Mouse (Mus musculus): Measurements from ENCODE around the gene Kcnk13. TPM values are rescaled to one million over a fixed set of nuclear protein-coding genes. Genes with fewer than 3 reads are reported as not detected.
A peak's percentile ranks its signal among the peaks of the same experiment; 100 is the strongest.

Gene Kcnk13
- not detected for polyA plus RNA-seq (2017; shearing (Covaris generic))

DNA sequence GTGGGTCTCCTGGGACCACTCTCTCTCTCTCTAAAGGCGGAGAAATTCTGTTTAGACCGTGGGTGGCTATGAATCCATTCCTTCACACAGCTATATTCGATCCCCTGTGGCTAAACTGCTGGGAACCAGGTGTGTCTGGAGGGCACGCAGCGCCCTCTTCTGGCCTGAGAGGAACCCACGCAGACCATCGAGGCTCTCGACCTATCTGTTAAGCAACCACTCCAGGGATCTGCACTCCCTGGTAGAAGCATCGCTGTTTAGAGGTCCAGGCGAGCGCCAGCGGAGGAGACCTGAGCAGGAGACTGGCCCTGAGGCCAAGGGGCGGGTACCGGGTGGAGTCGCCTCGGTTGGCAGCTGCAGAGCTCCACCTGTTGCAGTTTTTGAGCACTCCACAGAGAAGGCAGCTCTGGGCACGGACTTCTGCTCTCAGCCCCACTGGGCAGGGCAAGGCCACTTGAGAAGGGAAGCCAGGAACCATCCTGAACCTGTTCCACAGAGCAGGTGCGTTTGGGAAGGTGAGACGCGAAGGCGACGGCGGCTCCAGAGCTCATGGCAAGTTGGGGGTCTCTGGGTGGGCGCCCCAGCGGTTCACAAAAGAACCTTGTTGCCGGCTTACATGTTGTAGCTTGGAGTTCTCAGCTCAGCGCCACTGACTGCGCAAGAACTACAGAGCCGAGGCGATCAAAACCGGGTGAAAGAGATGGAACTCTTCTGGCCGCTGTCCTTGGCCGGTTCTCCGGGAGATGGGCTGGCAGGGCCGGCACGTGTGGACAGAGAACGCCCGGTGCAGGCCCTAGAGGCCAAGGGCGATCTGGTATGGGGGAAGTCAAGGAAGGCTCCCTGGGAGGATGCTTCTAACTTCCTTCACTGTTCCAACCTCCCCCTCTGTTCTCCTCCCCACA, at the start of gene Kcnk13:
Gene Kcnk13 (plus strand): TSS at position 199 of the 902 bp plus-strand sequence.
- ATAC-seq, result peak; percentile 80

GRCm38 (mm10) chr12:99917800-99918427, 46.4 kb upstream of the Kcnk13 start:
- ATAC-seq, result no peak

GRCm38 (mm10) chr12:99919636-99920035, 44.7 kb upstream of the Kcnk13 start:
- ATAC-seq, result no peak

GRCm38 (mm10) chr12:99921045-99921444, 43.3 kb upstream of the Kcnk13 start:
- ATAC-seq, result no peak

DNA sequence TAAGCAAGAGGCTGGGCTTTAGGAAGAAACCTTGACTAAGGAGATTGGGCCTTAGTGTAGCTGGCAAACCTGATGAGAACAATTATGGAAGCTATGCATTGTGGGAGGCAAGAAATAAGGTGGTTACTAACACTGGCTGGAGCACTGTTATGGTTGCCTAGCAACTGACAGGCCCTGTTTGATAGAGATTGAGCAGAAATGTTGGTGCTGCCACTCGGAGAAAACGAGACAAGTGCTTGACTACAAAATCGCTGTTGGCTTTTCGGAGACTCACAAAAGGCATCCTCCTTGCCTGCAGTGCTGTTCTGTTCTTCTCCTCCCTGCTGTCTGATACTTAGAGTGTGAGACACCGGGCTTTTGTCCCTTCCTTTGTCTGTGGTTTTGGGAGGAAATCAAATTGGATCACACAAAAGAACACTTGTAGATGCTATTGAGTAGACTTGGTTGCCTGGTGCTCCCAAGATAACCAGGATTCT, 41.1 kb upstream of the Kcnk13 start:
- ATAC-seq, result no peak

GRCm38 (mm10) chr12:99923703-99924102, 40.6 kb upstream of the Kcnk13 start:
- no peak for ATAC-seq

GRCm38 (mm10) chr12:99928311-99928710, 36.0 kb upstream of the Kcnk13 start:
- no peak for ATAC-seq

DNA sequence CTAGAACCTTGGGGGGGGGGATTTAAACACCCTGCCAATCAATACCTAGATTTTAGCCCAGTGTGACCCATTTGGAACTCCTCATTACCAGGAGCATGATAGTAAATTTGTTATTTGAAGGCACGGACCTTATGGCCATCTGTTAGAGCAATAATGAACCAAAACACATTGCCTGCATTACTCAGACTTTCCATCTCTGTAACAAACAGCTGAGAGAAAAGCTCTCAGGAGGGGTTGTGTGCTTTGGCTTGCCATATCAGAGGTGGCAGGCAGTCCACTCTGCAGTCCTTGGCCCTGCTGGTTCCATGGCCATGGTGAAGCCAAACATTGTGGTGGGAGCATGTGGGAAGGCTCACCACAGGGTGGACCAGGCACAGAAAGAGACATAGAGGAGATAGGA, 35.1 kb upstream of the Kcnk13 start:
- no peak for ATAC-seq

- ATAC-seq, result no peak
Observed at GRCm38 (mm10) chr12:99932245-99932644, 32.1 kb upstream of the Kcnk13 start.

DNA sequence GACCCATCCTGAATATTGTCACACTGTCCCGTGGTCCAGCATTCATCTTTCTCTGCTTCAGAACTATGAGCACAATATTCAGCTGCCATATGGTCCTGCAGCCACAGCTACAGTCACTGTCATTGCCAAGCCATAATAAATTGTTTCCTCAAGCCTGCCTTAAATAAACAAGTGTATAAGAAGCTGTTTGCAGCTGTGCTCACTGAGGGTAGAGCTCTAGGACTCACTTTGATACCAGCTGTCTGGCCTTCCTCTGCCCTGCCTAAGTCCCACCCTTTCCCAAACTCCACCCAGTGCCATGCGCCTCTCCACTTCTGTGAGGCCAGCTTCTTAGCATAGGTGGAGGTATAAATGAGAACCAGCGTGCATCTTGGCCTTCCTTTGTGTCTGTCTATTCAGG, 30.7 kb upstream of the Kcnk13 start:
- ATAC-seq, result no peak

GRCm38 (mm10) chr12:99935403-99935802, 28.9 kb upstream of the Kcnk13 start:
- ATAC-seq, result no peak

DNA sequence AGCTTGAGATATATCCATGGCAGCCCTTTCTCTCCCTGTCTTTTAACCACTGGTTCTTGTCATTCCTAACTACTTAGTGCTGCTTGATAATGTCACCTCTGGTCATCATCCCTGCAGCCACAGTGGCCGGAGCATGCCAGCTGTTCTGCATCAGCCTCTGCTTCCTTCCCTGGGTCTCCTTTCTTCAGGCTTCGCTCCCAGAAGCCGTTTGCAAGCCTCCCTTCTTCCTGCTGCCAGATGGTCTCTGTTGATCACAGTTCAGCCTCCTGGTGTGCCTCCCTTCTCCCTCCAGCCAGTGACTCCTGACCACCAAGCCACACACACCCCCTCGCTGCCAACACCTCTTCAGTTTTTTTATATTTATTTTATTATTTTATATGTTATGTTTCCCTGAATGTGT, 25.8 kb upstream of the Kcnk13 start:
- ATAC-seq, result no peak

GRCm38 (mm10) chr12:99939179-99939578, 25.1 kb upstream of the Kcnk13 start:
- no peak for ATAC-seq

GRCm38 (mm10) chr12:99940704-99941103, 23.6 kb upstream of the Kcnk13 start:
- no peak for ATAC-seq

DNA sequence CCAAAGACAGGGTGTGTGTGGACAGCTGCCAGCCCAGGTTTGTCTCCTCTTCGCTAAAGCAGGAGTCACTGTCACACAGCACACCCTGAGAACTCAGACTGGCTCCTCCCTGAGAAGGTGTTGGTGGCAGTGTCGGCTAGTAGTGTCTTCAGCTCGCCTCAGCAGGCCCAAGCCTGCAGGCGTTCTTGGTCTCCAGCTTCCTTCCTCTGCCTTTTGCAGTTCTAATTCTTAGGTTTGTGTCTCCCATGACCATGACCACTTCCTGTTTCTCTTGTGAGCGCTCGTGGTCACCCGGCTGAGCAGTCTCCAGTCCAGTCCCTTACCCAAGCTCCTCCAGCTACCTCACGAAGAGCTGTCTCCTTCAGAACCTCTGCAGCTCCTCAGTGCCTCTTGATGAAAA, 21.9 kb upstream of the Kcnk13 start:
- ATAC-seq, result no peak

DNA sequence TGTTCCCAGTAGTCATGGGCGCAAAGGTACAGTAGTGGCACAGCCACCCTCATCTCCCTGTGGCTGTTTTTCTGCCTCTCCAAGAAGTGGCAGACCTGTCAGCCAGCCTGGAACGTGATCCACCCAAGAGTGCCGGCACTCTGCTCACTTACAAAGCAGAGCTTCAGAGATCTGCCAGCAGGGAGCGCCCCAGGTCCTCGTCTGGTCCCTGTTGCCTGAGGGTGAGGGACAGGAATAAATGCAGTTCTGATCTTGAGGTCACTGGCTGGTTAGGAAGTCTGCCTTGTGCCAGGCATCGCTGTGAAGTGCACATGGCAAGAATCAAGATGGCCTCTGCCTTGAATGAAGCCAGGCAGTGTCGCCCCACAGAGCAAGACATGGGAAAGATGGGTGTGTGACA, 11.4 kb upstream of the Kcnk13 start:
- no peak for ATAC-seq

DNA sequence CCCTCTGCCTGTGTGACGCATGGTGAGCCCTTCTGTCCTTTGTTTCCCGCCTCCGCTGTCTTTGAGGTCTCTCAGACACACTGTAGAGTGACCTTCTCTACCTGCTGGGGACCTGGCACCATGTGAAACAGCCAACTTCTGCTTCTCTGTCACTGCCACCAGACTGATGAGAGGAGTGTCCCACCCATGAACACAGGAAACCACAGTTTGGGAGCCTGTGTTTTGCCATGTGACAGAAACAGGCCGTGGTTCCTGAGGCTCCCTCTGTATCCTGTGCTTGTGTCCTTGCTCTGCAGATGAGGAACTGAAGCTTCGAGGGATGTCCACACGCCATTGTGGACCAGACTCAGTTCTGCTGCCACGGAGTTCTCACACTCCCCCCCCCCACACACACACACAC, 7.9 kb upstream of the Kcnk13 start:
- ATAC-seq, result no peak

- ATAC-seq, result no peak
Observed at GRCm38 (mm10) chr12:99958068-99959060, 5.9 kb upstream of the Kcnk13 start.

DNA sequence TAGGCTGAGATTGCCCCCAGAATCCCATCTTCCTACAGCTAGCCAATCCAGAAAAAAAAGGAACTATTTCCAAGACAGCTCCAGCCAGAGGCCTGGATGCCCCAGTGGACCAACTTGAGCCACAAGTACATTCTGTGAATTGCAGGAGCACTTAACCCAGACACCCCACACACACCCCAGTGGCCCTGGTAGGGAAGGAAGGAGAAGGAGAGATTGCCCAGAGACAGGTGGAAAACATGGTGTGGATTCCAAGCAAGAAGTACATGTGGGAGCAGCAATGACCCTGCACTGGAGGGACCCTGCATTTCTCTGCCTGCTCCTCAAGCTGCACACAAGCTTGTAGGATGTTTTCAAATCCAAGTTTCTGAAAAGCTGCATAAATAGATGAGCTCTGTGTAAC, 5.0 kb upstream of the Kcnk13 start:
- no peak for ATAC-seq

DNA sequence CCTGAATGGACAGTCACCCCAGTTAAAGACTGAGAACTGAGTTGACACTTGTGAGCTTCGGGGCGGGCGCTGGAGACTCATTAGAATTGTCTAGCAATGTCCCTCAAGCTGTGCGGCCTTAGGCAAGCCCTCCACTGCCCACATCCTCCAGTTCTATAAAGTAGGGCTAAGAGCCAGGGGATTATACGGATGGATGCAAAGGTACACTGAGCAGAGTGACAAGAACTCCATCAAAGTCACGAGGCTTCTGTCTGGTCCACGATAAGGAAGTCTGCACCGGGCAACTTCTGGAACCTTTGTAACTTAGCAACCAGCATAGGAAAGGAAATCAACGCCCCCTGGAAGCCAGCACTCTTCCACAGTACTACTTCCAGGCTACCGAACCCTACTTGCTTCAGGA, 4.4 kb upstream of the Kcnk13 start:
- ATAC-seq, result no peak

- no peak for ATAC-seq
Observed at GRCm38 (mm10) chr12:99960675-99961074, 3.6 kb upstream of the Kcnk13 start.

DNA sequence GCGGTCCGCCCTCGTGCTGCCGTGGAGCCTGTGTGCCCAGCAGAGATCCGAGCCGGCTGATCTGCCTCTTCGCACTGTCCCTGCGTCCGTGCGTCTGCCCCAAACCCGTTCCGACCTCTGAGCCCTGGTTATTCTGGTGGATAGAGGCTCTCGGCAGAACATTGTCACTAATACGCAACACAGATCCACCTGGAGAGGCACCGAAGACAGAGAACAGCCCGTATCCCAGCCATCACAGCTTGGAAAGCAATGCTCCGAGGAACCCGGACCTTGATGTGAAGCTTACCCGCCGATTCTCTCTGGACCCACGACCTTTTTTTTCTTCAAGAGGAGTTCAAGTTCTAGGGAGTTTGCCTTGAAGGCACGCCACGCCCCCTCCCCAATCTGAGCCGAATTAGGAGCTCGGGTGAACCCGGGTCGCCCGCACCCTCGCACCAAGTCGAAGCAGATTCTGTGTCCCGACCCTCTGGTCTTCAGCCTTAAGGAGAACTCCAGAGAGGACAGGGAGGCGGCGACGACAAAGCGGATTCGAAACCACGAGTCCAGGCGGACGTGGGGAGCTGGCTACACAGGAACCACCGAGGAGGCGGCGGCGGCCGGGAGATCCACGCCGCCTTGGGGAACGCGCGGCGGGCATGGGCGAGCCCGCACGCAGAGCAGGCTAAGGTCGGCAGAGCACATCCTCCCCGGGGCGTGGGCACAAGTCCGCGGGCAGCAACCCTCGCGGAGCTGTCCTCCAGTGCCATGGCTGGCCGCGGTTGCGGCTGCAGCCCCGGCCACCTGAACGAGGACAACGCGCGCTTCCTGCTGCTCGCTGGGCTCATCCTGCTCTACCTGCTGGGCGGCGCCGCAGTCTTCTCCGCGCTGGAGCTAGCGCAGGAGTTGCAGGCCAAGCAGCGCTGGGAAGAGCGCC, 1.2 kb downstream of the Kcnk13 start:
- peak; percentile 20 for ATAC-seq
